In genomic region chr7:139214160-139214559, GRCm38 (mm10) we compare ENCODE assay signal across 21 mouse cellular contexts. TPM values are rescaled to one million over a fixed set of nuclear protein-coding genes. Genes with fewer than 3 reads are reported as not detected.
DNase-seq lines count a peak whose midpoint lies in the region; ATAC-seq lines count a peak whose summit lies in the region.
"Had no signal": no experiment of that assay in that cellular context is flagged by ENCODE, and none has a peak within 500 bp of the region (broad histone marks: within the 10 kb centered on the region; RNA-seq: fewer than 3 reads in every experiment).

No protein-coding gene starts in this region.

- no peak for ATAC-seq in hindbrain, embryonic 13.5 days (ENCODE audit: low FRiP score)
- no peak for ATAC-seq in hindbrain, embryonic 12.5 days (ENCODE audit: low FRiP score)
- ATAC-seq in midbrain, embryonic 15.5 days (replicated peaks) = no peak
- ATAC-seq in midbrain, embryonic 11.5 days (ENCODE audit: low FRiP score) = no peak
- ATAC-seq: activated CD4-positive, CD25-positive, alpha-beta regulatory T cell, adult 4 months; inflammation-experienced regulatory T-cells, adult 6 months had no signal

- peak; percentile 43 for DNase-seq in cerebellum, adult 9-11 months
- no peak for DNase-seq in cerebellum, postnatal 25 days
- DNase-seq in midbrain, embryonic 11.5 days (ENCODE audit: low spot score, missing footprints) = no peak
- DNase-seq in naive thymus-derived CD4-positive, alpha-beta T cell, adult 2 months (ENCODE audit: low read depth) = peak; percentile 30
- no peak for DNase-seq in frontal cortex, postnatal 25 days (ENCODE audit: low spot score in 2 of 2)
- DNase-seq: gastrocnemius, postnatal 25 days; heart, postnatal 14 days; lung, adult 2 months; lung, postnatal 4 days; right cerebral cortex, postnatal 4 days had no signal

- peaks cover 17% of the 10 kb centered on the region for H3K4me1 ChIP-seq in hindbrain, embryonic 13.5 days (replicated peaks)
- H3K4me1 ChIP-seq in hindbrain, embryonic 12.5 days = peaks cover 12% of the 10 kb centered on the region
- peaks cover 18% of the 10 kb centered on the region for H3K4me1 ChIP-seq in midbrain, embryonic 15.5 days
- H3K4me1 ChIP-seq in midbrain, embryonic 11.5 days (ENCODE audit: control insufficient read depth, insufficient read depth, low read length) = peaks cover 9% of the 10 kb centered on the region; the same call in 1 of the 2 replicates

- H3K4me2 ChIP-seq in hindbrain, embryonic 13.5 days = 0 out of 2 replicates have a peak overlapping the region, but pooled peaks have one; percentile 59
- no peak overlapping the region for H3K4me2 ChIP-seq in hindbrain, embryonic 12.5 days (replicated peaks)
- H3K4me2 ChIP-seq in midbrain, embryonic 15.5 days = no peak overlapping the region
- no peak overlapping the region for H3K4me2 ChIP-seq in midbrain, embryonic 11.5 days

- H3K27ac ChIP-seq in hindbrain, embryonic 13.5 days = no peak overlapping the region
- no peak overlapping the region for H3K27ac ChIP-seq in hindbrain, embryonic 12.5 days
- 0 out of 2 replicates have a peak overlapping the region, but pooled peaks have one; percentile 72 for H3K27ac ChIP-seq in midbrain, embryonic 15.5 days
- no peak overlapping the region for H3K27ac ChIP-seq in midbrain, embryonic 11.5 days (ENCODE audit: low read depth, low read length)
- H3K27ac ChIP-seq: limb, embryonic 12.5 days; liver, embryonic 12.5 days had no signal

- H3K4me3 ChIP-seq in hindbrain, embryonic 13.5 days = no peak overlapping the region
- no peak overlapping the region for H3K4me3 ChIP-seq in hindbrain, embryonic 12.5 days
- 0 out of 2 replicates have a peak overlapping the region, but pooled peaks have one; percentile 66 for H3K4me3 ChIP-seq in midbrain, embryonic 15.5 days
- no peak overlapping the region for H3K4me3 ChIP-seq in midbrain, embryonic 11.5 days (ENCODE audit: low read depth, low read length)

- H3K9me3 ChIP-seq in hindbrain, embryonic 13.5 days = no peaks in the 10 kb centered on the region
- H3K9me3 ChIP-seq in hindbrain, embryonic 12.5 days (replicated peaks) = no peaks in the 10 kb centered on the region
- no peaks in the 10 kb centered on the region for H3K9me3 ChIP-seq in midbrain, embryonic 15.5 days
- no peaks in the 10 kb centered on the region for H3K9me3 ChIP-seq in midbrain, embryonic 11.5 days (ENCODE audit: control insufficient read depth, low read length)
- H3K9me3 ChIP-seq: forebrain, embryonic 12.5 days; kidney, embryonic 15.5 days; limb, embryonic 12.5 days; liver, embryonic 12.5 days had no signal

- no peaks in the 10 kb centered on the region for H3K36me3 ChIP-seq in hindbrain, embryonic 13.5 days
- no peaks in the 10 kb centered on the region for H3K36me3 ChIP-seq in hindbrain, embryonic 12.5 days
- no peaks in the 10 kb centered on the region for H3K36me3 ChIP-seq in midbrain, embryonic 15.5 days (replicated peaks)
- no peaks in the 10 kb centered on the region for H3K36me3 ChIP-seq in midbrain, embryonic 11.5 days (ENCODE audit: control insufficient read depth, insufficient read depth, low read length)
- H3K36me3 ChIP-seq: forebrain, embryonic 12.5 days; G1E; kidney, embryonic 15.5 days; limb, embryonic 12.5 days; liver, embryonic 12.5 days had no signal

- H3K27me3 ChIP-seq in hindbrain, embryonic 13.5 days = no peaks in the 10 kb centered on the region
- H3K27me3 ChIP-seq in hindbrain, embryonic 12.5 days = no peaks in the 10 kb centered on the region
- no peaks in the 10 kb centered on the region for H3K27me3 ChIP-seq in midbrain, embryonic 15.5 days (replicated peaks)
- H3K27me3 ChIP-seq in midbrain, embryonic 11.5 days (ENCODE audit: control insufficient read depth, insufficient read depth, low read length) = no peaks in the 10 kb centered on the region
- H3K27me3 ChIP-seq: forebrain, embryonic 12.5 days; kidney, embryonic 15.5 days; limb, embryonic 12.5 days; liver, embryonic 12.5 days had no signal

- WGBS in hindbrain, embryonic 13.5 days = 84% methylated on average over 3 of the region's 3 CpGs
- 84% methylated on average over 3 of the region's 3 CpGs for WGBS in hindbrain, embryonic 12.5 days
- WGBS in midbrain, embryonic 15.5 days = 85% methylated on average over 3 of the region's 3 CpGs
- 83% methylated on average over 3 of the region's 3 CpGs for WGBS in midbrain, embryonic 11.5 days

- no peak overlapping the region; the same call in 1 of the 2 replicates for H3K9ac ChIP-seq in hindbrain, embryonic 13.5 days
- no peak overlapping the region for H3K9ac ChIP-seq in hindbrain, embryonic 12.5 days
- no peak overlapping the region for H3K9ac ChIP-seq in midbrain, embryonic 15.5 days
- H3K9ac ChIP-seq in midbrain, embryonic 11.5 days (ENCODE audit: low read length) = no peak overlapping the region

RNA-seq across cellular contexts. Expression of gene Stk32c, which starts 1.1 kb away (rescaled TPM):
- polyA plus RNA-seq in hindbrain, embryonic 13.5 days (2015; fragmentation: Nextera tagmentation; extraction: Ambion mirVana) = 1.1 TPM in 2 replicates
- 0.65 and 0.68 TPM in 2 replicates for polyA plus RNA-seq in hindbrain, embryonic 12.5 days (2016; fragmentation: Nextera tagmentation; extraction: Ambion mirVana)
- polyA plus RNA-seq in midbrain, embryonic 15.5 days (2015; fragmentation: Nextera tagmentation; extraction: Ambion mirVana) = 2.3 and 2.4 TPM in 2 replicates
- 0.33 and 0.63 TPM in 2 replicates for polyA plus RNA-seq in midbrain, embryonic 11.5 days (2014; fragmentation: Nextera tagmentation; extraction: Ambion mirVana)
- polyA plus RNA-seq: G1E; heart, embryonic 11.5 days; liver, embryonic 12.5 days had no signal

RNA-seq across cellular contexts. Expression of gene Lrrc27, which starts 1.4 kb away (rescaled TPM):
- 3.5 and 5.0 TPM in 2 replicates for polyA plus RNA-seq in hindbrain, embryonic 13.5 days (2015; fragmentation: Nextera tagmentation; extraction: Ambion mirVana)
- 3.2 and 5.3 TPM in 2 replicates for polyA plus RNA-seq in hindbrain, embryonic 12.5 days (2016; fragmentation: Nextera tagmentation; extraction: Ambion mirVana)
- polyA plus RNA-seq in midbrain, embryonic 15.5 days (2015; fragmentation: Nextera tagmentation; extraction: Ambion mirVana) = 4.1 and 4.6 TPM in 2 replicates
- 6.8 and 9.8 TPM in 2 replicates for polyA plus RNA-seq in midbrain, embryonic 11.5 days (2014; fragmentation: Nextera tagmentation; extraction: Ambion mirVana)
- polyA plus RNA-seq: G1E had no signal

RNA-seq across cellular contexts. Expression of gene Pwwp2b, which starts 34.1 kb away (rescaled TPM):
- polyA plus RNA-seq in hindbrain, embryonic 13.5 days (2015; fragmentation: Nextera tagmentation; extraction: Ambion mirVana) = 4.5 and 4.9 TPM in 2 replicates
- 4.3 and 5.1 TPM in 2 replicates for polyA plus RNA-seq in hindbrain, embryonic 12.5 days (2016; fragmentation: Nextera tagmentation; extraction: Ambion mirVana)
- polyA plus RNA-seq in midbrain, embryonic 15.5 days (2015; fragmentation: Nextera tagmentation; extraction: Ambion mirVana) = 5.2 and 5.3 TPM in 2 replicates
- polyA plus RNA-seq in midbrain, embryonic 11.5 days (2014; fragmentation: Nextera tagmentation; extraction: Ambion mirVana) = 2.6 and 3.3 TPM in 2 replicates

Comparison
In these comparisons a context has a peak if more than half of its experiments do, and no peak if none do; other contexts are left out.
1. DNase-seq: peak in cerebellum, adult 9-11 months (single experiment) and naive thymus-derived CD4-positive, alpha-beta T cell, adult 2 months (single experiment); none in cerebellum, postnatal 25 days (0 of 2), midbrain, embryonic 11.5 days (single experiment) and frontal cortex, postnatal 25 days (0 of 2).